Mouse (Mus musculus) bone marrow macrophage, adult 2 months (primary cell): ENCODE data around the gene Tomm34.

Source experiments
- CTCF ChIP-seq: IDR thresholded peaks from 2 replicates; pipeline ENCODE4 v1.5.1; 2012; ENCODE audit warnings: low read depth, mild to moderate bottlenecking, low read length, moderate library complexity
- POLR2A ChIP-seq: IDR thresholded peaks from 2 replicates; pipeline ENCODE4 v1.6.1; 2012; ENCODE audit warnings: mild to moderate bottlenecking, low read depth, low read length, borderline replicate concordance

GRCm38 (mm10) chr2:164040949-164041348 lies 30.0 kb downstream of the Tomm34 start:
- TF ChIP-seq POLR2A = no peak
- no peak for TF ChIP-seq CTCF
